Mouse (Mus musculus) left cerebral cortex, postnatal 10 days (tissue): ENCODE results near the gene Fpgs. TPM values are rescaled to one million over a fixed set of nuclear protein-coding genes. Genes with fewer than 3 reads are reported as not detected.

Experiments used
- DNase-seq, 2 experiments: peaks; one replicate each; pipeline ENCODE4 v3.0.0; 2021 to 2022; ENCODE audit warnings: low spot score in 2 of 2, mixed read lengths in 1 of 2; ENCODE audit errors: extremely low spot score in 1 of 2
- intact Hi-C: fragments of 180-260 bp; cut with DNase I; formaldehyde crosslinking; loops from one replicate; pipeline ENCODE4 v1.15.1; 2025
- total RNA-seq, 2 experiments: library from RNA; stranded (reverse); gene quantifications; 2 replicates each; pipeline ENCODE4 v1.2.3; 2021

Fpgs gene
- total RNA-seq: 10 to 100 TPM; 11.4 to 14.4 TPM

- no peak for DNase-seq
- intact Hi-C loops: no loop called here
Measured at GRCm38 (mm10) chr2:32704021-32704421, at the start of gene Fpgs. Fpgs (minus strand) TSS chr2:32704145.

GRCm38 (mm10) chr2:32752181-32752580, 48.2 kb upstream of the Fpgs start:
- no peak for DNase-seq
- intact Hi-C loops: no loop called here

DNA sequence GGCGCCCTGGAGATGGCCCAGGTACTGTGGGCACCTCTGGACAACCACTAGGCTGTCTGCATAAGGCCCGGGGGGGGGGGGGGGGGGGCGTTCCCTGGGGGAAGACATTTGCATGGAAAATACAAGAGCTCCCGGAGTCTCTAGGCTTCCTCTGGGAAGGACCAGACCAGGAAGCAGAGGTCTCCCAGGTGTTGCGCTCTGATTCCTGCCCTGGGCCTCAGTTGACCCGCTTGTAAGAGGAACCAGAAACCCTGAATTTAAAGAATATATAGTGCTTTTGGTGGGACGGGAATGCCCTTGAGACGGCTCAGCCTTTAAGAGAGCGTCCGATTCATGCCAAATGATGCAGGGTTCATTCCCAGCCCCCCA, 47.7 kb upstream of the Fpgs start:
- intact Hi-C loops: no loop called here

DNA sequence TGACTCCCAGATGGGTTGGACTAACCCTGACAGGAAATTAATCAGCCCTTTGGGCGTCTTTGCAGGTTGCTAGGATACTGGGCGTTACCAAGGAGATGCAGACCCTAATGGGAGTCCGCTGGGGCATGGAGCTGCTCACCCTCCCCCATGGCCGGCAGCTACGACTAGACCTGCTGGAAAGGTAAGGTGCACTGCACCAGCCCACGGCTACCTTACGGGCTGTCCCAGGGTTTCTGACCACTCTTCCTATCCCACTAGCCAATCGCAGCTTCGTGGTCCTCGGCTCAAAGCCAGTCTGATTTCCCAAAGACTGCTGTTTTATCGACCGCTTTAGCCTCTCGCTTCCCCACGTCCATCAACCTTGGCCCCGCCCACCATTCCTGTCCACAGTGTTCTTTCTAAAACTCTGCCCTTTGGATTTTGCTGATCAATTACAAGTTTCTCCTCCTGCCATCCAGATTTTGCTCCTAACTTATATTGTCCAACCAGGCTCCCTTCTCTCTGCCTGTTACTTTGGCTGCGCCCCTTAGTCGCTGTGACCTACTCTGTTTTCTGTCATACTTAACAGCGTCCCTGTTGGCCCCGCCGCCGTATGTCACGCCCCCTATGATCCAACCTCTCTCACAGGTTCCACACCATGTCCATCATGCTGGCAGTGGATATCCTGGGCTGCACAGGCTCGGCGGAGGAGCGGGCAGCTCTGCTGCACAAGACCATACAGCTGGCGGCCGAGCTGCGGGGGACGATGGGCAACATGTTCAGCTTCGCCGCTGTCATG, 47.1 kb upstream of the Fpgs start:
- DNase-seq: no peak
- intact Hi-C loops: no loop called here

More for the DNA sequence above, 47.7 kb upstream of the Fpgs start:
- DNase-seq: no peak

- intact Hi-C loops: no loop called here
- no peak for DNase-seq
Measured at GRCm38 (mm10) chr2:32750199-32750598, 46.3 kb upstream of the Fpgs start.

DNA sequence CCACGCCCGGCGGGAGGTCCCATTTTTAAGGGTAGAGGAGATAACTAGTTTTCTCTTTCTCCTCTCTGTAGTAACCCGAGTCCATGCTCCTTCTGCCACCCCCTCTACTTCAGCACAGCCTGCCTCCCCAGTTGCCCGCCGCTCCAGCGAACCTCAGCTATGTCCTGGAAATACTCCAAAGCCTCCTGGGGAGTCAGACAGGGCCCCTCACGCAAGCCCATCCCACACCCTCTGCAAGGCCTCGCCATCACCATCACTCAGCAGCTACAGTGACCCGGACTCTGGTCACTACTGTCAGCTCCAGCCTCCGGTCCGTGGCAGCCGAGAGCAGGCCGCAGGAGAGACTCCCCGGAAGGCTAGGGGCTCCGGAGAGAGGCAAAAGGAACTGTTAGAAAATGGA, 45.1 kb upstream of the Fpgs start:
- no peak for DNase-seq
- intact Hi-C loops: no loop called here

- intact Hi-C loops: no loop called here
- no peak for DNase-seq
Measured at GRCm38 (mm10) chr2:32744272-32744982, 40.5 kb upstream of the Fpgs start.

GRCm38 (mm10) chr2:32742173-32742531, 38.2 kb upstream of the Fpgs start:
- DNase-seq: peak; percentile 80 to 83
- intact Hi-C loops: no loop called here

- intact Hi-C loops: no loop called here
- peak in 1 of 2 experiments; percentile 80 for DNase-seq
Measured at GRCm38 (mm10) chr2:32741273-32742172, 37.6 kb upstream of the Fpgs start.

GRCm38 (mm10) chr2:32740916-32741272, 36.9 kb upstream of the Fpgs start, which contains the start of gene 6330409D20Rik:
6330409D20Rik (minus strand) TSS chr2:32741016.
- DNase-seq: no peak
- intact Hi-C loops: no loop called here

DNA sequence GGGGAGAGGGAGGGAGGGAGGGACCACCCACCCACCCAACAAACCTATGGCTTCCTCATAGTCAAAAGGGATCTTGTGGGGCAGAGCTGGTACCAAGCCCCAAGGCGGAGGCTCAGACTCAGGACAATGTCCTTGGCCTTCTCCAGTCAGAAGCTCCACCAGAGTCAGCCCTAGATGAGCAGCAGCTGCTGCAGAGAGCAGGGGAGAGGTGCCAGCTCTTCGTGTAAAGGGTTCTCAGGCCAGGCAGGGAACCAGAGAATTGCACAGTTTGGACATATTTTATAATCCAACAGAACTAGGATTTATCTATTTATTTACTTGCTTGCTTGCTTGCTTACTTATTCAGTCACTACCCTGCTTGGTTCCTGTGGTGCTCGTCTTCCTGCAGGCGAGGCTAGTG, 35.4 kb upstream of the Fpgs start:
- no peak for DNase-seq
- intact Hi-C loops: no loop called here

DNA sequence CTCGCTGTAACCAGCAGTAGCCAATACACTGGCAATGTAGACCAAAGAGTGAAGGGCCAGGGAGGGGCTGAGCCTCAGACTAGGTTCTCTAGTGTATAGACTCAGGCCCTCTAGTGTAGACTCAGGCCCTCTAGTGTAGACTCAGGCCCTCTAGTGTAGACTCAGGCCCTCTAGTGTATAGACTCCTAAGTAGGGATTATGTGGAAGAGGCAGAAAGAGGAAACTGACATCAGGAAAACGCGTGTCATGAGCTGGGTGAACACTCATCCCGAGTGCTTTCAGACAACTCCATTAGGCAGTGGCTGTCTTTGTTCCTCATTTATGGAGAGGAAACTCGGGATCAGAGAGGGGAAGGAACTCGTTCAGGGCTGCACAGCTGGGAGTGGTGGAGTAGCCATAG, 33.1 kb upstream of the Fpgs start:
- DNase-seq: no peak
- intact Hi-C loops: no loop called here

GRCm38 (mm10) chr2:32736306-32736829, 32.4 kb upstream of the Fpgs start:
- no peak for DNase-seq
- intact Hi-C loops: no loop called here

DNA sequence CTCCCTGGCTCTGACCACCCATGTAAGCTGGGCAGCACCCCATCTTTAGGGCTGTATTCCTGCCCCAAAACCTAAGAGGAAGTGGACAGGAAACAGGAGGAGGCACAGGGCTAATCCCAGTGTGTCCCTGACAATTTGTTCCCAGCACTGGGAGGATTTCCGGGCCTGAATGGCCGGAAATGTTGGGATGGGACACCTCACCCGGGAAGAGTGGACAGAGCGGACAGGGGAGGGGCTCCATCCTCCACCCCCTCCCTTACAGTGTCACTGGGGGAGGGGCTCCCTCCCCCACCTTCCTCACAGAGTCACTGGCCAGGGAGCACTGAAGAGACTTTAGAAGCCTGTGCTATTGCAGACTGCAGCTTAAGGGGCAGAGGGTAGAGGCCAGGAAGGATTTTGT, 31.0 kb upstream of the Fpgs start:
- DNase-seq: peak in 1 of 2 experiments; percentile 78
- intact Hi-C loops: no loop called here

DNA sequence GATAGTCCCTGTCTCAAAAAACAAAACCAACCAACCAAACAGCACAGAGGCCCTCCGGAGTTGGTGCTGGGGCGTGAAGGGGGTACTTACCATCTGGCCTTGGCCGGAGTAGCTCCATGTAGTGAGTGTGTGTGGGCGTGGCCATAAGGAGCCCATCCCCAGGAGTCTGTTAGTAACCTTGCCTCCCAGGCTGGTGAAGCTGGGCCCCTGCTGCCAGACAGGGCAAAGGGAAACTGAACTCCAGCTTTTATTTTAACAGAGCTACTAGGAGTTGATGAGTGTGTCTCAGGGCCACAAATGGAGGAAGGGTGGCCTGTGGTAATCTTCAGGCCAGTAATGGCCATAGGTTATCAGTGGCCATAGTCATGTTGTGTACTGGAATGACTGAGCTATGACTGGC, 30.5 kb upstream of the Fpgs start:
- intact Hi-C loops: no loop called here
- no peak for DNase-seq

DNA sequence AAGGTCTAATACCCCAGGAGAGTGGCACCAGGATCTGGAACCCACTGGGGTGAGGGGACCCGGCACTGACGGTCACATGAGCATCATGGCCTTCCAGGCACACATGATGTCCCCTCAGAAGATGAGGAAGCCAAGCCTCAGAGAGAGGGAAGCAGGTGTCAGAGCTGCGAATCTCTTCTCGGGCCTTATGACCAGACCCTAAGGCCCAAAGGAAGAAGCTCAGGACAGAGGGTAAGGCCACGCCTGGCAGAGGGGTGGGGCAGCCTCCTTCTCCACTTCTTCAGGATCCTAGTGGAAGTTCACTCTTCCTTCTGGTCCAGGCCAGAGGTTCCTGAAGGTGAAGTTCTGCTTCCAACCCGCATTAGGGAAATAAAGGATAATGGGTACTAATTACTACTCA, 28.8 kb upstream of the Fpgs start:
- intact Hi-C loops: no loop called here
- DNase-seq: no peak

DNA sequence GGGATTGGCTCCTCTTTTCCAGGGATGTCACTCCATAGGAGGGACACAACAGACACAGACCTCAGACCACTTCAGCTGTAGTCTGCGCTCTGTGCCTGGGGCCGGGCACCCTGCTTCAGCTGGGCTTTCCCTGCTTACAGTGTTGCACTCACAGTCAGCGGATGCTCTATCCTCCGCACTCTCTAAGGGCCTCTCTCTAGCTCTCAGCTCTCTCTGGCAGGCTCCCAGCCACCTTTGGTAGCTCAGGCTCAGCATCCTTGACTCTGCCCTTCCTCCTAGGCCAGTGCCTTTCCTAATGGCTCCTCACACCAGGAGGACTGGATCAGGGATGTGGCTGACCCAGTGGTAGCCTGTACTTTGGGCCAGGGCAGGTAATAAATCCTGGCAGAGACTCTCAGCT, 28.0 kb upstream of the Fpgs start:
- intact Hi-C loops: no loop called here
- DNase-seq: peak in 1 of 2 experiments; percentile 61

- DNase-seq: peak in 1 of 2 experiments; percentile 79
- intact Hi-C loops: no loop called here
Measured at GRCm38 (mm10) chr2:32730854-32731253, 26.9 kb upstream of the Fpgs start.

DNA sequence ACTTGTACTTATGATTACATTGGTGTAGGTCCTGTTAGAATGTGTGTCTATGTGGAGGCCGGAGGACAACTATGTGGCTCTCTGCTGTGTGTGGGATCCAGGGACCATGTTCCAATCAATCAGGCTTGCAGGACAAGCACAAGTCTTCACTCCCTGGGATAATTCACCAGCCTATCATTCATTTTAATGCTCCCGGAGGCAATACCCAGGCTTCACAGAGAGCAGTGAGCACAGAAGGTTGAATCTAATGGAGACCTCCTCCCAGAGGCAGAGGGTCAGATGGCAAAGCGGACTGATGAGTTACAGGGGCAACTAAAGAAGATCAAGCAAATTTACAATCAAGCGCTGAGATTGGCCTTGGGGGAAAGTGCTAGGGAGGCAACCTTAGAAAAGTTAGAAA, 25.6 kb upstream of the Fpgs start:
- DNase-seq: no peak
- intact Hi-C loops: no loop called here
